Mouse (Mus musculus) c-Kit-negative CD71-positive TER-119-positive erythroid progenitor cells, embryonic 14.5 days (primary cell): Measurements from ENCODE around the gene Rsph6a.

Experiments
- DNase-seq: peaks from one replicate; pipeline ENCODE4 v3.0.0-alpha.2; 2013; ENCODE audit warnings: low read depth, low spot score

Rsph6a gene

GRCm38 (mm10) chr7:19078732-19079131, 24.2 kb downstream of the Rsph6a start:
- DNase-seq: no peak

DNA sequence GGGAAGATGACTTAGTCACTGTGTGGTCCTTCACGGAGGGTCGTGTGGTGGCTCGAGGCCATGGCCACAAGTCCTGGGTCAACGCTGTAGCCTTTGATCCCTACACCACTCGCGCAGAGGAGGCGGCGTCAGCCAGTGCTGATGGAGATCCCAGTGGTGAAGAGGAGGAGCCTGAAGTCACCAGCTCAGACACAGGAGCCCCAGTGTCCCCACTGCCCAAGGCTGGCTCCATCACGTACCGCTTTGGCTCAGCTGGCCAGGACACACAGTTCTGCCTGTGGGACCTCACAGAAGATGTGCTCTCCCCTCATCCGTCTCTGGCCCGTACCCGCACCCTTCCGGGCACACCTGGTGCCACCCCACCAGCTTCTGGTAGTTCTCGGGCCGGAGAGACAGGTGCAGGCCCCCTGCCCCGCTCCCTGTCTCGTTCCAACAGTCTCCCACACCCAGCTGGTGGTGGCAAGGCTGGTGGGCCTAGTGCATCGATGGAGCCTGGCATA, 26.0 kb downstream of the Rsph6a start:
- no peak for DNase-seq

DNA sequence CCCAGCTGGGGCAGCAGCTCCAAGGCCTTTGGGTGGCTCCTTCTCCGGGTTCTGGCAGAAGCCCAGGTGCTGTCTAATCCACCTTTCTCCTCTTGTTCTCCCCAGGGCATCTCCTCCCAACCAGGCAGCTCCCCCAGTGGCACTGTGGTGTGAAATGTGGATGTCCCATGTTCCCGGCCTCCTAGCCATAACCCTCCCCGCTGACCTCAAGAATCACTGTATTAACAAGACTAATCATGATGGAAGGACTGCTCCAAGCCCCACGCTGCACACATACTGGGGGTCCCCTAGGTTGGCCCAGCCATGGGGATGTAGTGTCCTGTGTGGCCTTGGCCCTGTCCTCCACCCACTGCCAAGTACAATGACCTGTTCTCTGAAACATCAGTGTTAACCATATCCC, 27.7 kb downstream of the Rsph6a start:
- no peak for DNase-seq

GRCm38 (mm10) chr7:19083096-19083495, 28.6 kb downstream of the Rsph6a start:
- DNase-seq: no peak

- no peak for DNase-seq
Observed at GRCm38 (mm10) chr7:19083701-19084100, 29.2 kb downstream of the Rsph6a start, which contains the start of gene Dmpk. Gene Dmpk (plus strand): TSS chr7:19083849.

DNA sequence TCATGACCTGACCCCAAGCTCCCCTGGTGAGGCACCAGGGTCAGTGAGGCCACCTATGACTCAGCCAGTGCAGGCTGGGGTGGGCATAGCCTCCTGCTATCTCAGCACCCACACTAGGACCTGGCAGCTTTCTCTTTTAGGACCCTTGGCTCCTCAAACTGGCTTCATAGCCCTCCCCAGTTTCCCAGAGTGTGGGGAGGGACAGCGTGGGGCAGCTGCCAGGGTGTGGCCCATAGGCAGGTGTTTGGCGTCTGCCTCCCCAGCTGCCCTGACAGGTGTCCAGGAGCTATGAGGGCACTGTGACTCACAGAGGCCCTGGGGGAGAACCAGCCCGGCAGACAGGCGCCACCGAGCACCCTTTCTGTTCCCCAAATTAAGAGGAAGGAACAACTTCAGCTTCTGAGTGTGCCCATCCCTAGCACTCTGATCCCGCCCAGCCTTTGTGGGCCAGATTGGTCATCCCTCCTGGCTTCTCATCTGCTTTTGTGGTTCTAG, 29.8 kb downstream of the Rsph6a start:
- no peak for DNase-seq

- no peak for DNase-seq
Observed at GRCm38 (mm10) chr7:19084921-19085473, 30.5 kb downstream of the Rsph6a start.

GRCm38 (mm10) chr7:19085495-19085894, 31.0 kb downstream of the Rsph6a start:
- DNase-seq: no peak

DNA sequence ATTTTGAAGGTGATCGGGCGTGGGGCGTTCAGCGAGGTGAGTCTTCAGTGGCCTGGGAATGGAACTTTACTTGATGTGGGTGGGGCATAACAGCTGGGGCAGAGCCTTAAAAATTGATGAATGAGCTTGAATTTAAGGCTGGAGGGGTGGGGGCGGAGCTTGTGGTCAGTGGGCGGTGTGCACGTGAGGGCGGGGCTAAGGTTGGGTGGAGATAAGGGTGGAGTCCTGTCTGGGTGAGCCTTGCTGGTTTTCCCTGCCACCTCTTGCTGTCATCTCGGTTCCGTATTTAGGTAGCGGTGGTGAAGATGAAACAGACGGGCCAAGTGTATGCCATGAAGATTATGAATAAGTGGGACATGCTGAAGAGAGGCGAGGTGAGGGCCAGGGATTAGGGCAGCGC, 31.6 kb downstream of the Rsph6a start:
- peak; percentile 70 for DNase-seq

DNA sequence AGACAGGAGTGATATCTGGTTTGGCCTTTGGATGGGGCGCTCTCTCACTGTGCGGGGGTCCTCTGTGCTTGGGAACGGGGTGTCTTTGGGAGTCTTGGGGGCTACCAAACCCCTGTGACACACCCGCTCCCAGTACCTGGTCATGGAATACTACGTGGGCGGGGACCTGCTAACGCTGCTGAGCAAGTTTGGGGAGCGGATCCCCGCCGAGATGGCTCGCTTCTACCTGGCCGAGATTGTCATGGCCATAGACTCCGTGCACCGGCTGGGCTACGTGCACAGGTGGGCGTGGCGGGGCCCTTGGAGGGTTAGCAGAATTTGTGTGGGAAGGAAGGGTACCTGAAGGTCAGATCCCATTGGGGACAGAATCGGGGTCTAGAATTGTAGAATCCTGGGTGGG, 32.3 kb downstream of the Rsph6a start:
- DNase-seq: no peak

- DNase-seq: no peak
Observed at GRCm38 (mm10) chr7:19088813-19089212, 34.3 kb downstream of the Rsph6a start.

DNA sequence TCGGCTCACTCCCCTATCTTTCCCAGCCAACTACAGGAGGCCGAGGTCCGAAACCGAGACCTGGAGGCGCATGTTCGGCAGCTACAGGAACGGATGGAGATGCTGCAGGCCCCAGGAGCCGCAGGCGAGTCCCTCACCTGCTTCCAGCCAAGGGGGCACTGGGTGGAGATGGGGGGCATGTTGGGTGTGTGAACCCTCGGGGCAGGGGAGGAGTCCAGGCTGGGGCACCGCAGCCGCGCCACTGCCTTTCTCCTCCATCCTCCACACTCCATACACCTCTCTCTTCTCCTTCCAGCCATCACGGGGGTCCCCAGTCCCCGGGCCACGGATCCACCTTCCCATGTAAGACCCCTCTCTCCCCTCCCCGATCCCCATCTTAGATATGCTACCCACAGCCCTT, 37.4 kb downstream of the Rsph6a start:
- no peak for DNase-seq

DNA sequence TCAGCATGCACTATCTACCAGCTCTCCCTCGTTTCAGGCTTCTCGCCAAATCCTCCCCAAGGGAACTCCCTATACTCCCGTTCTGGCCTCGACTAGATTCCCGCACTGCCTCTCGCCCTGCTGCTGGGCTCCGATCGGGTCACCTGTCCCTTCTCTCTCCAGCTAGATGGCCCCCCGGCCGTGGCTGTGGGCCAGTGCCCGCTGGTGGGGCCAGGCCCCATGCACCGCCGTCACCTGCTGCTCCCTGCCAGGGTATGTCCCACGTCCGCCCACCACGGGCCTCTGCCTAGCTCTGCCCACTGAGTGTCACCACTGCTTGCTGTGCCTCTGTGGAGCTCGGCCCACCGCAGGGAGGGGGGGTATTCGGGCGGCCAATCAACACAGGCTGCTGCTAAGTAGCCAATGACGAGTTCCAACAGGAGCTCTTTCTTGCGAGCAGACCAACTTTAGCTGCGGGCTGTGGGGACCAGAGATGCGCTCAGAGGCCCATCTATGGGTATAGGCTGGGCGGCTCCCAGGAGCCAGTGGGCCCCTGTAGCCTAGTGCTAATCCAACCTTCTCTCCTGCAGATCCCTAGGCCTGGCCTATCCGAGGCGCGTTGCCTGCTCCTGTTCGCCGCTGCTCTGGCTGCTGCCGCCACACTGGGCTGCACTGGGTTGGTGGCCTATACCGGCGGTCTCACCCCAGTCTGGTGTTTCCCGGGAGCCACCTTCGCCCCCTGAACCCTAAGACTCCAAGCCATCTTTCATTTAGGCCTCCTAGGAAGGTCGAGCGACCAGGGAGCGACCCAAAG, 38.1 kb downstream of the Rsph6a start:
- DNase-seq: no peak

- peak; percentile 48 for DNase-seq
Observed at GRCm38 (mm10) chr7:19093174-19093521, 38.7 kb downstream of the Rsph6a start.

- peak; percentile 51 for DNase-seq
Observed at GRCm38 (mm10) chr7:19093537-19094385, 39.3 kb downstream of the Rsph6a start.

DNA sequence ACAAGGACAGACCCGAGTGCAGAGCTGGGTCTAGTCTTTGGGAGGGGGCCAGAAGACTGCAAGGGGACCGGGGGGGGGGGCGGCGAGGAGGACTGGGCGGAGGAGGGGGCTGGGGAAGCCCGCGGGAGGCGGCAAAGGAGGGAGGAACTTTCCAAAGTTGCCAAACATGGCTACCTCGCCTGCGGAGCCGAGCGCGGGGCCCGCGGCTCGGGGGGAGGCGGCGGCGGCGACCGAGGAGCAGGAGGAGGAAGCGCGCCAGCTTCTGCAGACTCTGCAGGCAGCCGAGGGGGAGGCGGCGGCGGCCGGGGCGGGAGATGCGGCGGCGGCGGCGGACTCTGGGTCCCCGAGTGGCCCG, 40.0 kb downstream of the Rsph6a start, which contains the start of gene Six5:
Six5 (plus strand) TSS at position 124 of the 355 bp plus-strand sequence.
- DNase-seq: no peak

DNA sequence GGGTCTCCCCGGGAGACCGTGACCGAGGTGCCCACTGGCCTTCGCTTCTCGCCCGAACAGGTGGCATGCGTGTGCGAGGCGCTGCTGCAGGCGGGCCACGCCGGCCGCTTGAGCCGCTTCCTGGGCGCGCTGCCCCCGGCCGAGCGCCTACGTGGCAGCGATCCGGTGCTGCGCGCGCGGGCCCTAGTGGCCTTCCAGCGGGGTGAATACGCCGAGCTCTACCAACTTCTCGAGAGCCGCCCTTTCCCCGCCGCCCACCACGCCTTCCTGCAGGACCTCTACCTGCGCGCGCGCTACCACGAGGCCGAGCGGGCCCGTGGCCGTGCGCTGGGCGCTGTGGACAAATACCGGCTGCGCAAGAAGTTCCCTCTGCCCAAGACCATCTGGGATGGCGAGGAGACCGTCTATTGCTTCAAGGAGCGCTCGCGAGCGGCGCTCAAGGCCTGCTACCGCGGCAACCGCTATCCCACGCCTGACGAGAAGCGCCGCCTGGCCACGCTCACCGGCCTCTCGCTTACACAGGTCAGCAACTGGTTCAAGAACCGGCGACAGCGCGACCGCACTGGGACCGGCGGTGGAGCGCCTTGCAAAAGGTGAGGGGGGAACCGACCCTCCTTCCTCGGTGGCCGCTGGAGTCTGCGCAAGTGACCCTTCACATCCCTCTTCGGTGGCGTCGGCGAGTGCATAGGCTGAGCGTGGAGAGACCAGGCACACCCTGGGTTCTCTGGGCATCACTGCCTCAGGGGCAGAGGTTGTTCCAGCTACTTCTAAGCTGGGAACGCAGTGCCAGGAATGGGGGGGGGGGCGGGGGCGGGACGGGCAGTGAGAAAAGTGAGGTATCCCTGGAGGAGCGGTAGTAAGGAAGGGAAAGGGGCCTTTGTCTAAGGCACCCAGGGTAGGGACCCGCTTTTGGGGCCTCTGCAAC, 40.6 kb downstream of the Rsph6a start:
- DNase-seq: no peak

- no peak for DNase-seq
Observed at GRCm38 (mm10) chr7:19095751-19096110, 41.2 kb downstream of the Rsph6a start.

DNA sequence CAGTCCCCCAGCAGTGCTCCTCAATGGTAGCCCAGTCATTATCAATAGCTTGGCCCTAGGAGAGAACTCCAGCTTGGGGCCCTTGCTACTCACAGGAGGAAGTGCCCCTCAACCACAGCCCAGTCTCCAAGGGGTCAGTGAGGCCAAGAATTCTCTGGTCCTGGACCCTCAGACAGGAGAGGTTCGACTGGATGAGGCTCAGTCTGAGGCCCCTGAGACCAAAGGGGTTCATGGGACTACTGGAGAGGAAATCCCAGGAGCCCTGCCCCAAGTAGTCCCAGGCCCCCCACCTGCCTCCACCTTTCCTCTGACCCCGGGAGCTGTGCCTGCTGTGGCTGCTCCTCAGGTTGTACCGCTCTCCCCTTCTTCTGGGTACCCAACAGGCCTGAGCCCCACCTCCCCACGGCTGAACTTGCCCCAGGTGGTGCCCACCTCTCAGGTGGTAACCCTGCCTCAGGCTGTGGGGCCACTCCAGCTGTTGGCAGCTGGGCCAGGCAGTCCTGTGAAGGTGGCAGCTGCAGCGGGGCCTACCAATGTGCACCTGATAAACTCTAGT, 42.0 kb downstream of the Rsph6a start:
- no peak for DNase-seq

GRCm38 (mm10) chr7:19097217-19097616, 42.7 kb downstream of the Rsph6a start:
- DNase-seq: no peak

DNA sequence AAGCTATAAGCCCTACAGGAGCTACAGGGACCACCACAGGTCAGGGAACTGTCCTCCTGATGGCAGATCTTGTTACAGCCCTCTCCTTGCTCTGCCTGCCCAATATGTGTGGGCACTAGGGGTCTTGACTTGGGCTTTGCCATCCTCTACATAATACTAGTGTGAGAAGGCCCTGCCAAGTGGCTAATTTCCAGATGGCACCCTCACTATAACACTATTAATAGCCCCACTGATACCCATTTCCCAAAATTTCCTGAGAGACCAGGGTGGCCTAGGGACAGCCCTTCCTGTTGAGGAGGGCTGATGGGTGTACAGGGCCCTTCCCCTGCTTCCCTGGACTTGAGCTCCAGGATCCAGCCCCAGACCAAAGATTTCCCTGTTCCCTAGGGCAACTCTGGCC, 43.4 kb downstream of the Rsph6a start:
- DNase-seq: no peak
